19 mouse cellular contexts compared by ENCODE assay signal in genomic region chr19:8716767-8717475, GRCm38 (mm10). TPM values are rescaled to one million over a fixed set of nuclear protein-coding genes. Genes with fewer than 3 reads are reported as not detected.
A peak's percentile ranks its signal among the peaks of the same experiment; 100 is the strongest.
DNase-seq lines count a peak whose midpoint lies in the region; ATAC-seq and TF ChIP-seq lines count a peak whose summit lies in the region.
"Had no signal": no experiment of that assay in that cellular context is flagged by ENCODE, and none has a peak within 500 bp of the region (broad histone marks: within the 10 kb centered on the region; RNA-seq: fewer than 3 reads in every experiment).

No protein-coding gene starts in this region.

- no peak for TF ChIP-seq CTCF in midbrain, postnatal 0 days (IDR thresholded peaks at IDR 0.05)
- no peak for TF ChIP-seq CTCF in MEL (IDR thresholded peaks at IDR 0.05 in 2 of 3, conservative IDR thresholded peaks at IDR 0.05 in 1 of 3; ENCODE audit: control insufficient read depth in 1 of 3, insufficient read depth in 1 of 3, low read depth in 2 of 3, low read length in 3 of 3, poor library complexity in 1 of 3, severe bottlenecking in 1 of 3)

- H3K27me3 ChIP-seq in midbrain, embryonic 11.5 days (ENCODE audit: control insufficient read depth, insufficient read depth, low read length): no peaks in the 10 kb centered on the region
- H3K27me3 ChIP-seq in midbrain, postnatal 0 days (ENCODE audit: insufficient read depth, low read length): no peaks in the 10 kb centered on the region
- no peaks in the 10 kb centered on the region for H3K27me3 ChIP-seq in MEL (ENCODE audit: control insufficient read depth in 1 of 2, insufficient read depth in 2 of 2, low read length in 2 of 2)
- no peaks in the 10 kb centered on the region for H3K27me3 ChIP-seq in liver, embryonic 15.5 days
- H3K27me3 ChIP-seq: embryonic facial prominence, embryonic 13.5 days; heart, embryonic 13.5 days; neural tube, embryonic 15.5 days had no signal

- no peak for TF ChIP-seq EP300 in MEL (IDR thresholded peaks at IDR 0.05; ENCODE audit: low read depth in 1 of 2, low read length in 2 of 2)

- TF ChIP-seq RAD21 in MEL (IDR thresholded peaks at IDR 0.05; ENCODE audit: low read depth, low read length): no peak

- WGBS in midbrain, embryonic 11.5 days: 71% methylated on average over 8 of the region's 10 CpGs
- 74% methylated on average over 8 of the region's 10 CpGs for WGBS in midbrain, postnatal 0 days
- 68% methylated on average over 10 of the region's 10 CpGs for WGBS in liver, embryonic 15.5 days (ENCODE audit: insufficient replicate concordance)

- peaks cover 19% of the 10 kb centered on the region for H3K79me2 ChIP-seq in MEL (ENCODE audit: control insufficient read depth, insufficient read depth, low read length, poor library complexity)

- peaks cover 9% of the 10 kb centered on the region for H3K4me1 ChIP-seq in midbrain, embryonic 11.5 days (ENCODE audit: control insufficient read depth, insufficient read depth, low read length)
- peaks cover 4% of the 10 kb centered on the region for H3K4me1 ChIP-seq in midbrain, postnatal 0 days (ENCODE audit: insufficient read depth, low read length)
- peaks cover 3 to 27% of the 10 kb centered on the region in 2 experiments; a peak in 3 of 4 replicates for H3K4me1 ChIP-seq in MEL (ENCODE audit: control insufficient read depth in 1 of 2, insufficient read depth in 2 of 2, low read length in 2 of 2)
- peaks cover 78% of the 10 kb centered on the region for H3K4me1 ChIP-seq in liver, embryonic 15.5 days (replicated peaks)

- H3K9ac ChIP-seq in midbrain, embryonic 11.5 days (ENCODE audit: low read length): no peak overlapping the region
- no peak overlapping the region for H3K9ac ChIP-seq in midbrain, postnatal 0 days (replicated peaks; ENCODE audit: low read length, poor library complexity, severe bottlenecking)
- no peak overlapping the region for H3K9ac ChIP-seq in MEL (ENCODE audit: control insufficient read depth, low read depth, low read length, poor library complexity, severe bottlenecking)
- peak overlapping the region; percentile 32; the same call in 1 of the 2 replicates for H3K9ac ChIP-seq in liver, embryonic 15.5 days
- H3K9ac ChIP-seq: embryonic facial prominence, embryonic 13.5 days; forebrain, postnatal 0 days; hindbrain, embryonic 14.5 days; lung, embryonic 14.5 days; neural tube, embryonic 15.5 days had no signal

- no peaks in the 10 kb centered on the region for H3K9me3 ChIP-seq in midbrain, embryonic 11.5 days (ENCODE audit: control insufficient read depth, low read length)
- H3K9me3 ChIP-seq in midbrain, postnatal 0 days (ENCODE audit: low read length): no peaks in the 10 kb centered on the region
- no peaks in the 10 kb centered on the region for H3K9me3 ChIP-seq in MEL (replicated peaks; ENCODE audit: insufficient read depth, low read length)
- no peaks in the 10 kb centered on the region for H3K9me3 ChIP-seq in liver, embryonic 15.5 days (replicated peaks)
- H3K9me3 ChIP-seq: embryonic facial prominence, embryonic 13.5 days; heart, embryonic 13.5 days; neural tube, embryonic 15.5 days had no signal

- no peak overlapping the region for H3K4me2 ChIP-seq in midbrain, embryonic 11.5 days
- no peak overlapping the region for H3K4me2 ChIP-seq in midbrain, postnatal 0 days (ENCODE audit: low read depth, low read length, poor library complexity, severe bottlenecking)
- no peak overlapping the region; the same call in 1 of the 2 replicates for H3K4me2 ChIP-seq in liver, embryonic 15.5 days
- H3K4me2 ChIP-seq: embryonic facial prominence, embryonic 13.5 days; hindbrain, embryonic 14.5 days; lung, embryonic 14.5 days; neural tube, embryonic 15.5 days had no signal

- peak; percentile 81 for DNase-seq in midbrain, embryonic 11.5 days (ENCODE audit: low spot score, missing footprints)
- no peak for DNase-seq in midbrain, postnatal 0 days (ENCODE audit: low spot score)
- DNase-seq in MEL (ENCODE audit: low read depth, low spot score): no peak
- DNase-seq in frontal cortex, postnatal 36 days (ENCODE audit: low spot score in 2 of 2): no peak
- DNase-seq in urinary bladder, postnatal 36 days (ENCODE audit: low spot score in 2 of 2): no peak
- DNase-seq in gastrocnemius, postnatal 36 days: no peak
- DNase-seq: adrenal gland, adult 8-10 months; cerebellum, postnatal 10 days; forebrain, postnatal 0 days; lung, embryonic 14.5 days; midbrain, embryonic 14.5 days had no signal

- no peak overlapping the region for H3K4me3 ChIP-seq in midbrain, embryonic 11.5 days (ENCODE audit: low read depth, low read length)
- H3K4me3 ChIP-seq in midbrain, postnatal 0 days (ENCODE audit: low read depth, low read length): no peak overlapping the region
- H3K4me3 ChIP-seq in MEL (ENCODE audit: control insufficient read depth in 1 of 2, insufficient read depth in 1 of 2, low read depth in 2 of 2, low read length in 2 of 2): no peak overlapping the region
- no peak overlapping the region for H3K4me3 ChIP-seq in liver, embryonic 15.5 days (replicated peaks)
- H3K4me3 ChIP-seq: embryonic facial prominence, embryonic 13.5 days; neural tube, embryonic 15.5 days had no signal

- no peaks in the 10 kb centered on the region for H3K36me3 ChIP-seq in midbrain, embryonic 11.5 days (ENCODE audit: control insufficient read depth, insufficient read depth, low read length)
- no peaks in the 10 kb centered on the region for H3K36me3 ChIP-seq in midbrain, postnatal 0 days (ENCODE audit: insufficient read depth, low read length)
- peaks cover 4 to 16% of the 10 kb centered on the region in 2 experiments; a peak in 3 of 4 replicates for H3K36me3 ChIP-seq in MEL (ENCODE audit: control insufficient read depth in 1 of 2, insufficient read depth in 2 of 2, low read length in 2 of 2)
- peaks cover 9% of the 10 kb centered on the region for H3K36me3 ChIP-seq in liver, embryonic 15.5 days (replicated peaks)
- H3K36me3 ChIP-seq: embryonic facial prominence, embryonic 13.5 days had no signal

- intact Hi-C loops in gastrocnemius, postnatal 36 days (cut with DNase I): loop anchor here (10.0 kb wide), 1 partner anchor 398 kb away; no protein-coding TSS in a partner anchor

- ATAC-seq in midbrain, embryonic 11.5 days (ENCODE audit: low FRiP score): no peak
- no peak for ATAC-seq in midbrain, postnatal 0 days (ENCODE audit: low FRiP score)
- ATAC-seq in liver, embryonic 15.5 days (ENCODE audit: insufficient read depth): no peak
- ATAC-seq: forebrain, postnatal 0 days had no signal

- no peak for TF ChIP-seq POLR2A in MEL (IDR thresholded peaks at IDR 0.05; ENCODE audit: control insufficient read depth in 1 of 2, insufficient read depth in 1 of 2, low read depth in 1 of 2, low read length in 2 of 2, poor library complexity in 1 of 2)

- H3K27ac ChIP-seq in midbrain, embryonic 11.5 days (ENCODE audit: low read depth, low read length): no peak overlapping the region
- no peak overlapping the region for H3K27ac ChIP-seq in midbrain, postnatal 0 days (ENCODE audit: low read depth, low read length)
- H3K27ac ChIP-seq in MEL (ENCODE audit: control insufficient read depth, low read depth, low read length): no peak overlapping the region
- H3K27ac ChIP-seq in liver, embryonic 15.5 days (replicated peaks): peak overlapping the region; percentile 97
- H3K27ac ChIP-seq: embryonic facial prominence, embryonic 13.5 days; hindbrain, embryonic 14.5 days; neural tube, embryonic 15.5 days had no signal

RNA-seq across cellular contexts. Expression of gene Slc3a2, which starts 6.2 kb away (rescaled TPM):
- polyA plus RNA-seq in midbrain, embryonic 11.5 days (2014; fragmentation: Nextera tagmentation; extraction: Ambion mirVana): 139 and 142 TPM in 2 replicates
- 111 and 133 TPM in 2 replicates for total RNA-seq in midbrain, postnatal 0 days (2014; rRNA removed)
- polyA plus RNA-seq in midbrain, postnatal 0 days (2015; fragmentation: Nextera tagmentation; extraction: Ambion mirVana): 212 and 223 TPM in 2 replicates
- total RNA-seq in MEL (2012; rRNA removed): 164 and 253 TPM in 2 replicates
- polyA plus RNA-seq in MEL (2012; ENCODE audit: insufficient read depth in 1 of 2, insufficient read length in 2 of 2, low read depth in 1 of 2, low replicate concordance in 2 of 2, missing spikeins in 1 of 2): 100 to 1,000 TPM; 428 to 670 TPM
- polyA plus RNA-seq in liver, embryonic 15.5 days (2015; fragmentation: Nextera tagmentation; extraction: Ambion mirVana): 124 and 132 TPM in 2 replicates
- 10 to 100 TPM; 27.9 to 30.0 TPM for total RNA-seq in gastrocnemius, postnatal 36 days (2021)

RNA-seq across cellular contexts. Expression of gene Wdr74, which starts 18.7 kb away (rescaled TPM):
- 74.2 and 83.7 TPM in 2 replicates for polyA plus RNA-seq in midbrain, embryonic 11.5 days (2014; fragmentation: Nextera tagmentation; extraction: Ambion mirVana)
- 50.9 and 65.7 TPM in 2 replicates for total RNA-seq in midbrain, postnatal 0 days (2014; rRNA removed)
- 85.9 and 88.2 TPM in 2 replicates for polyA plus RNA-seq in midbrain, postnatal 0 days (2015; fragmentation: Nextera tagmentation; extraction: Ambion mirVana)
- total RNA-seq in MEL (2012; rRNA removed): 158 and 208 TPM in 2 replicates
- polyA plus RNA-seq in MEL (2012; ENCODE audit: insufficient read depth in 1 of 2, insufficient read length in 2 of 2, low read depth in 1 of 2, low replicate concordance in 2 of 2, missing spikeins in 1 of 2): 100 to 1,000 TPM; 208 to 803 TPM
- polyA plus RNA-seq in liver, embryonic 15.5 days (2015; fragmentation: Nextera tagmentation; extraction: Ambion mirVana): 48.8 and 53.0 TPM in 2 replicates
- total RNA-seq in gastrocnemius, postnatal 36 days (2021): 10 to 100 TPM; 15.2 to 20.4 TPM

RNA-seq across cellular contexts. Expression of gene 1700092M07Rik, which starts 23.6 kb away (rescaled TPM):
- polyA plus RNA-seq in midbrain, embryonic 11.5 days (2014; fragmentation: Nextera tagmentation; extraction: Ambion mirVana): 1.5 and 2.7 TPM in 2 replicates
- not detected in 2 replicates for total RNA-seq in midbrain, postnatal 0 days (2014; rRNA removed)
- polyA plus RNA-seq in midbrain, postnatal 0 days (2015; fragmentation: Nextera tagmentation; extraction: Ambion mirVana): 0.64 TPM in 1 of 2 replicates, not detected in the other
- total RNA-seq in MEL (2012; rRNA removed): 3.0 and 3.3 TPM in 2 replicates
- polyA plus RNA-seq in MEL (2012; ENCODE audit: insufficient read depth in 1 of 2, insufficient read length in 2 of 2, low read depth in 1 of 2, low replicate concordance in 2 of 2, missing spikeins in 1 of 2): 1 to 10 TPM in 1 of 2 experiments, not detected in 1; 4.3 TPM
- polyA plus RNA-seq in liver, embryonic 15.5 days (2015; fragmentation: Nextera tagmentation; extraction: Ambion mirVana): 0.43 and 0.62 TPM in 2 replicates
- under 1 TPM in 1 of 2 experiments, not detected in 1; 0.66 TPM for total RNA-seq in gastrocnemius, postnatal 36 days (2021)
- total RNA-seq: forebrain, postnatal 0 days; heart, postnatal 25 days had no signal
- polyA plus RNA-seq: large intestine, adult 2 months; spleen, adult 2 months had no signal

RNA-seq across cellular contexts. Expression of gene Stx5a, which starts 24.3 kb away (rescaled TPM):
- 85.6 and 94.7 TPM in 2 replicates for polyA plus RNA-seq in midbrain, embryonic 11.5 days (2014; fragmentation: Nextera tagmentation; extraction: Ambion mirVana)
- 112 and 147 TPM in 2 replicates for total RNA-seq in midbrain, postnatal 0 days (2014; rRNA removed)
- 104 and 106 TPM in 2 replicates for polyA plus RNA-seq in midbrain, postnatal 0 days (2015; fragmentation: Nextera tagmentation; extraction: Ambion mirVana)
- 27.5 and 28.7 TPM in 2 replicates for total RNA-seq in MEL (2012; rRNA removed)
- polyA plus RNA-seq in MEL (2012; ENCODE audit: insufficient read depth in 1 of 2, insufficient read length in 2 of 2, low read depth in 1 of 2, low replicate concordance in 2 of 2, missing spikeins in 1 of 2): 10 to 100 TPM in 1 of 2 experiments, not detected in 1; 50.0 TPM
- polyA plus RNA-seq in liver, embryonic 15.5 days (2015; fragmentation: Nextera tagmentation; extraction: Ambion mirVana): 53.5 and 53.8 TPM in 2 replicates
- total RNA-seq in gastrocnemius, postnatal 36 days (2021): 10 to 100 TPM; 19.0 to 19.9 TPM

RNA-seq across cellular contexts. Expression of gene Nxf1, which starts 40.0 kb away (rescaled TPM):
- 209 and 235 TPM in 2 replicates for polyA plus RNA-seq in midbrain, embryonic 11.5 days (2014; fragmentation: Nextera tagmentation; extraction: Ambion mirVana)
- total RNA-seq in midbrain, postnatal 0 days (2014; rRNA removed): 67.4 and 75.6 TPM in 2 replicates
- polyA plus RNA-seq in midbrain, postnatal 0 days (2015; fragmentation: Nextera tagmentation; extraction: Ambion mirVana): 90.0 and 92.8 TPM in 2 replicates
- 107 and 122 TPM in 2 replicates for total RNA-seq in MEL (2012; rRNA removed)
- polyA plus RNA-seq in MEL (2012; ENCODE audit: insufficient read depth in 1 of 2, insufficient read length in 2 of 2, low read depth in 1 of 2, low replicate concordance in 2 of 2, missing spikeins in 1 of 2): 100 to 1,000 TPM; 231 to 296 TPM
- 81.2 and 91.6 TPM in 2 replicates for polyA plus RNA-seq in liver, embryonic 15.5 days (2015; fragmentation: Nextera tagmentation; extraction: Ambion mirVana)
- 10 to 100 TPM; 24.1 to 32.9 TPM for total RNA-seq in gastrocnemius, postnatal 36 days (2021)
